Mouse (Mus musculus) bone marrow, adult 2 months (tissue): Measurements from ENCODE around the gene Fgf10.

Experiments
- CTCF ChIP-seq: fragments of 200-500 bp; IDR thresholded peaks from 2 replicates; pipeline ENCODE4 v1.5.1; 2011; ENCODE audit warnings: low read length, control low read depth; ENCODE audit not compliant: control insufficient read depth, insufficient read depth
- POLR2A ChIP-seq: fragments of 200-500 bp; IDR thresholded peaks from 2 replicates; pipeline ENCODE4 v1.6.1; 2011; ENCODE audit warnings: low read depth, mild to moderate bottlenecking, control low read depth, low read length, borderline replicate concordance; ENCODE audit not compliant: control insufficient read depth

DNA sequence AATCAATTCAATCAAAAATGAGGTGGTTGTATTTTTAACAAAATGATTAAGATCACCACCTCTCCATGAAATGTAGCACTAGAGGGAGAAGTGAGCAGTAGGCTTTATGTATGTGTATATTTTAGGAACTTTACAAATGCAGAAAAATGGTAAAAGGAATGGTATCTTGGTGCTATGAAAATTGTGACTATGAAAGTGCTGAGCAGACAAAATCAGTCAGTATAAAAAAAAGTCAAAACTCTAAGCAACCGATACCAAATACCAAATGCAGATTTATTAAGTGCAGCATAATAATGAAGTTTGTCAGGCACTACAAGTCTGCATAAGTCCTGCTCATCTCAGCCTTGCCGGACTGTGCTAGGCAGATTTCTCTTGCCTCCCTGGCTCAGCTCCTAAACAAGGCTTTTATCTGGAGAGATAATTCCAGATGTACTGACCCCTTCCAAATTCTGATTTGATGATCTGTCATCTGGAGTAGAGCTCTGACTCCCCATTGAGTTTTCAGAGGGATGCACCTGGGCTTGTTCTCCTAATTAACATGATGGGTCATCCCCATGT, 70.3 kb downstream of the Fgf10 start:
- TF ChIP-seq CTCF (no peak), POLR2A (no peak)
